Mouse (Mus musculus): ENCODE results near the gene Impdh1.

The Impdh1 gene

GRCm38 (mm10) chr6:29211806-29212492 is 4.2 kb downstream of the Impdh1 start:
- DNase-seq = peak; percentile 73

- DNase-seq = peak; percentile 58
These were observed 5.0 kb downstream of the Impdh1 start for GRCm38 (mm10) chr6:29211146-29211545.

- no peak for DNase-seq
These were observed 5.8 kb downstream of the Impdh1 start for GRCm38 (mm10) chr6:29210231-29210936.

GRCm38 (mm10) chr6:29208178-29208577 is 8.0 kb downstream of the Impdh1 start:
- no peak for DNase-seq

- no peak for DNase-seq
These were observed 9.1 kb downstream of the Impdh1 start for GRCm38 (mm10) chr6:29207017-29207416.

- DNase-seq = no peak
These were observed 10.2 kb downstream of the Impdh1 start for GRCm38 (mm10) chr6:29206006-29206405.

- DNase-seq = peak; percentile 27
These were observed 11.1 kb downstream of the Impdh1 start for GRCm38 (mm10) chr6:29204932-29205614.

GRCm38 (mm10) chr6:29203861-29204585 is 12.1 kb downstream of the Impdh1 start:
- no peak for DNase-seq

GRCm38 (mm10) chr6:29203096-29203495 is 13.1 kb downstream of the Impdh1 start:
- no peak for DNase-seq

GRCm38 (mm10) chr6:29201988-29202387 is 14.2 kb downstream of the Impdh1 start:
- DNase-seq = no peak

- no peak for DNase-seq
These were observed 14.8 kb downstream of the Impdh1 start for GRCm38 (mm10) chr6:29201341-29201740.

- DNase-seq = no peak
These were observed 15.7 kb downstream of the Impdh1 start for GRCm38 (mm10) chr6:29200496-29200895.

- DNase-seq = no peak
These were observed 16.8 kb downstream of the Impdh1 start for GRCm38 (mm10) chr6:29199223-29199855.

- DNase-seq = peak; percentile 83
These were observed 17.6 kb downstream of the Impdh1 start for GRCm38 (mm10) chr6:29198309-29199222.

GRCm38 (mm10) chr6:29195846-29196698 is 20.1 kb downstream of the Impdh1 start:
- no peak for DNase-seq

GRCm38 (mm10) chr6:29195146-29195545 is 21.0 kb downstream of the Impdh1 start:
- DNase-seq = no peak

- no peak for DNase-seq
These were observed 22.0 kb downstream of the Impdh1 start for GRCm38 (mm10) chr6:29193961-29194750.

GRCm38 (mm10) chr6:29187936-29188335 is 28.2 kb downstream of the Impdh1 start:
- DNase-seq = no peak

- DNase-seq = no peak
These were observed 36.3 kb downstream of the Impdh1 start for GRCm38 (mm10) chr6:29179843-29180242.
